Mouse (Mus musculus) left cerebral cortex, postnatal 4 days (tissue): ENCODE measurements around the gene Fam180a. TPM values are rescaled to one million over a fixed set of nuclear protein-coding genes. Genes with fewer than 3 reads are reported as not detected.
"Not testable (repeated sequence)": the region's sequence is repeated elsewhere in the genome, so short reads cannot be mapped to it uniquely, and the experiment has no call there.

Source experiments
- DNase-seq: peaks from one replicate; pipeline ENCODE4 v3.0.0-alpha.2; 2022
- intact Hi-C: fragments of 180-260 bp; cut with DNase I; formaldehyde crosslinking; loops from one replicate; pipeline ENCODE4 v1.15.1; 2025
- total RNA-seq, 2 experiments: library from RNA; stranded (reverse); gene quantifications; 2 replicates each; pipeline ENCODE4 v1.2.3; 2021

The Fam180a gene
- 1 to 10 TPM; 3.6 to 4.1 TPM for total RNA-seq

GRCm38 (mm10) chr6:35326111-35326515 lies at the start of gene Fam180a:
Gene Fam180a (minus strand): TSS chr6:35326141.
- intact Hi-C loops, result no loop called here
- peak; percentile 34 for DNase-seq

DNA sequence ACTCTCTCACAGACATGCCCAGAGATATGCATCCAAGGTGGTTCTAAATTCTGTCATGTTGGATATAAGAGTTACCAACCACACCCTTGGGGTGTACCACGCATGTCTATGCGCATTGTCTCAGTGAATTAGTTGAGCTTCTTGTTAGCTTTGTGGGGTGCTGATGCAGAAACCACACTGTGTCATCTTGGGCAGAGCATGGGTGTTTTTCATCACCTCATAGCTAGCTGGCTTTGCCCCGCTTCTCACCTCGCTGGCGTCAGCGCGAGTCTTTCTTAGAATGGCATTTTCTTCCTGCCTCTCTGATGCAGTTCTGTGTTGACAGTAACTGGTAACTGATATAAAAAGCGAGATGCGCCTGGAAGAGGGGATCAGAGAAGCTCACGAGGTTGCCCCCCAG lies 48.1 kb upstream of the Fam180a start:
- intact Hi-C loops, result loop anchor here (10.0 kb wide), 1 partner anchor 1551 kb away; no protein-coding TSS in a partner anchor
- DNase-seq, result no peak

DNA sequence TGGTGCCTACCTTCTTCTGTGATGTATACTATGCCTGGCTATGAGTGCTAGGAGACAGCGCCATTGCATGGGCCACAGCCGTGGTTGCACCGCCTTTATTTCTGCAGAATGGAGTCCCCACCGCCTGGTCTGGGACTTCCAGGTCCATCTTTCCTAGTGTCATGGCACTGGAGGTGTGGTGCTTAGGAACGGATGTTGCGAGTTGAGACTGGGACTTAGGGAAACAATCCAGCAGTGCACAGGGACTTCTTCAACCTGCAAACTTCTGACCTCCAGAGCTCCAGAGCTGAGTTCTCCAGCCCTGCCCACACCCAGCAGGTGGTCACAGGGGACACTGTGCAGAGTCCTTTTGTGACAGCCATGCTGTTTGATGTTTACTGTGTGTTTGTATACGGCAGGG lies 44.4 kb upstream of the Fam180a start:
- intact Hi-C loops, result loop anchor here (10.0 kb wide), 1 partner anchor 1554 kb away; no protein-coding TSS in a partner anchor
- no peak for DNase-seq

GRCm38 (mm10) chr6:35369578-35370282 lies 43.8 kb upstream of the Fam180a start:
- DNase-seq, result not testable (repeated sequence)
- intact Hi-C loops, result loop anchor here (10.0 kb wide), 2 partner anchors 115 to 1555 kb away; no protein-coding TSS in a partner anchor

- intact Hi-C loops, result loop anchor here (10.0 kb wide), 1 partner anchor 108 kb away; no protein-coding TSS in a partner anchor
- DNase-seq, result no peak
Measured at GRCm38 (mm10) chr6:35362596-35362995, 36.7 kb upstream of the Fam180a start.

- DNase-seq, result no peak
Measured at GRCm38 (mm10) chr6:35355320-35355719, 29.4 kb upstream of the Fam180a start.

GRCm38 (mm10) chr6:35354622-35354998 lies 28.7 kb upstream of the Fam180a start:
- DNase-seq, result peak; percentile 7
- intact Hi-C loops, result no loop called here

More at GRCm38 (mm10) chr6:35355320-35355719, 29.4 kb upstream of the Fam180a start:
- intact Hi-C loops, result no loop called here

GRCm38 (mm10) chr6:35353846-35354621 lies 28.1 kb upstream of the Fam180a start:
- intact Hi-C loops, result no loop called here

GRCm38 (mm10) chr6:35353416-35353815 lies 27.5 kb upstream of the Fam180a start:
- no peak for DNase-seq
- intact Hi-C loops, result no loop called here

More at GRCm38 (mm10) chr6:35353846-35354621, 28.1 kb upstream of the Fam180a start:
- no peak for DNase-seq

DNA sequence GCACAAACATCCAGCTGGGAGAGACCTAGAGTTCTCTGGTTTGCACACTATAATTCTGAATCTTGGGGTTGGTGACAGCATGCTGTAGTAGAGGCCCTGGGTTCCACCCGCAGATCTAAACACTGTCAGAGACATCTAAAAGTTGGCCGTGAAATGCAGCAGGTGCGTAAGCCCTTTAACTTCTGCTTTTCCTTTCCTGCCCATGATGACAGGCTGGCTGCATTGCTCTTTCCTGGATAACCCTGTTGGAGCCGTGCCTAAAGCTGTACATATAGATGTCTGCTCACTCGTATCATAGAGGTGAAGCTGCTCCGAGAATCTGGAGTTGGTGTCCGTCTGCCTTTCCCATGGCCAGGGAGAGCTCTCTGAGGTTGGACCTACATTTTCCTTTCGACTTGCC lies 26.9 kb upstream of the Fam180a start:
- no peak for DNase-seq
- intact Hi-C loops, result no loop called here

DNA sequence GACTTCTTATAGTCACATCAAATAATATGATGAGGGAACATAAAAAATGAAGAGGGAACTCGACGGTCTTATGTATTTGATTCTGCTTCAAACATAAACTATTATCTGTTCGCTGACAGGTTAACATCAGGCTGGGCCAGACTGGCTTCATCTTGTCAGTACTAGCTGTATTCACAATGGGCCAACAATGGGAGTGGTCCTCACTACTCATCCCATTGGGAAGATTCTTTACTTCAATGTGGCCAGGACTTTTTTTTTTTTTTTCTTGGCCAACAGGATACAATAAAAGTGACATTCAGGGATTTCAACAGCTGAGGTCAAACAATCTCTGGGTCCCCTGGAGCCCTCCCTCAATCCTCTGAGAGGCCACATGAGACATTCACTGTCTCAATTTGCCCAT lies 25.9 kb upstream of the Fam180a start:
- no peak for DNase-seq
- intact Hi-C loops, result no loop called here

DNA sequence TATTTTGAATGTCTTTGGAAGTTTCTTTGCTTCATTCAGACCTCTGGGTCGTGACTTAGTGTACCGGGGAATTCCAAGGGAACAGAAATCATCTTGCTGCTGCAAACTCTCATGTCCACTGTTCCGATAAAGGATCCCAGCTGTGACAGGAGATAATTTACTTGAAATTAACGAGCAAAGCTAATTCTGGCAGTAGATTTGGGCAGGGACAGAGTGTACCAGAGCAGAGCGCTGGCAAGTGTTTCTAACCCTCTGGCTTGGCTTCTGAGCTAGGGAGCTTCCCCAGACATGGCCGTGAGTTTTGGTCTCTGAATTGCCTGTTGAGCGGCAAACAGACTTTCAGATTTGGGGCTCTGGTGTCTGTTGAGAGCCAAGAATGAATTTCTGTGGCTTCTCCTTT lies 23.8 kb upstream of the Fam180a start:
- no peak for DNase-seq
- intact Hi-C loops, result no loop called here

GRCm38 (mm10) chr6:35338640-35339039 lies 12.7 kb upstream of the Fam180a start:
- no peak for DNase-seq
- intact Hi-C loops, result no loop called here

GRCm38 (mm10) chr6:35337836-35338235 lies 11.9 kb upstream of the Fam180a start:
- no peak for DNase-seq
- intact Hi-C loops, result no loop called here

GRCm38 (mm10) chr6:35335452-35335851 lies 9.5 kb upstream of the Fam180a start:
- intact Hi-C loops, result no loop called here
- DNase-seq, result no peak

GRCm38 (mm10) chr6:35334278-35334677 lies 8.3 kb upstream of the Fam180a start:
- intact Hi-C loops, result no loop called here
- no peak for DNase-seq

GRCm38 (mm10) chr6:35333632-35334031 lies 7.7 kb upstream of the Fam180a start:
- intact Hi-C loops, result no loop called here
- DNase-seq, result no peak

DNA sequence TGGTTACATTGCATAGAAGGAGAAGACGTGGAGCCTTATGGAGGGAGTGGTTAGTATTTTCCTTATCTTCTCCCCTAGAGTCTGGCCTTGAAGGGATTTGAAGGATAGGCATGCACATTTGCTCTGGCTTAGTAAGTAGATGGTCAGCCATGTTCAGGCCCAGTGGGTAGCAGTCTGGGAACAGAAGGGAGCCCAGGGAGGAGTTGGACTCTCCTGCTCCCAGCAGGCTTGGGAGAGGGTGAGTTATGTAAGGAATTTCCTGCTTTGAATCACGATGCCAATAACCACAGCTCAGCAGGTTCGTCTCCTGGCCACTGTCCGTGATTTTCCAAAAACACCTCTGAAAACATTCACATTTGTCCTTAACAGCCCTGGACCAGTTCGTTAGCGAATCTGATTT lies 4.9 kb upstream of the Fam180a start:
- intact Hi-C loops, result no loop called here
- DNase-seq, result no peak

- no peak for DNase-seq
- intact Hi-C loops, result no loop called here
Measured at GRCm38 (mm10) chr6:35329956-35330355, 4.0 kb upstream of the Fam180a start.

DNA sequence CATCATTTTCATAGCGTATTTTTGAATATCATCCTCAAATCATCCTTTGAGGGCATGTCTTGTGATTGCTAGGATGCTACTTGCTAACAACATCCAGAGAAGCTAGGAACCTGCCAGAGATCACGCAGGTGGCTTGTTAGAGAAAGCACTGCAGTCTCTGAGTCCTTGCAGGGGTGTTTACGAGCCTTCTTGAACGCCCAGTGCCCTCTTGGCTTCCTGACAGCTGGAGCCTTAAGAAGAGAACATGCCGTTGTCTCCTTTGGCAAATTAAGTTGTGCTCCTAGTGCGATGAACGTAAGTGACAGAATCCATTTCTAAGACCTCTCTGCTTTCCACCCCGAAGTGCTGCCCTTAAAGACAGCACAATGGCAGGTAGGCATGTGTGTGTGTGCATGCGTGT lies 1.6 kb downstream of the Fam180a start:
- no peak for DNase-seq
- intact Hi-C loops, result no loop called here

- DNase-seq, result no peak
Measured at GRCm38 (mm10) chr6:35323046-35323445, 2.9 kb downstream of the Fam180a start.

GRCm38 (mm10) chr6:35321105-35321504 lies 4.8 kb downstream of the Fam180a start:
- intact Hi-C loops, result no loop called here
- no peak for DNase-seq

More at GRCm38 (mm10) chr6:35323046-35323445, 2.9 kb downstream of the Fam180a start:
- intact Hi-C loops, result no loop called here
